Mouse (Mus musculus) midbrain, embryonic 11.5 days (tissue): Measurements from ENCODE around the gene Pibf1. TPM values are rescaled to one million over a fixed set of nuclear protein-coding genes. Genes with fewer than 3 reads are reported as not detected.

ENCODE experiments used
- ATAC-seq: fragments of 200-750 bp; cut with Nextera tagmentation; 2 replicates; pipeline ENCODE4 v1.8.0; 2017; ENCODE audit warnings: moderate TSS enrichment, moderate library complexity; ENCODE audit not compliant: low FRiP score
- DNase-seq: peaks from one replicate; pipeline ENCODE4 v3.0.0; 2015; ENCODE audit warnings: low spot score; ENCODE audit errors: missing footprints
- H3K27ac ChIP-seq: fragments of 300-500 bp; sonication (generic); 2 replicates; pipeline ENCODE4 v1.5.1; 2014; ENCODE audit warnings: low read depth, low read length
- H3K27me3 ChIP-seq: fragments of 300-500 bp; sonication (generic); 2 replicates; pipeline ENCODE4 v1.6.1; 2014; ENCODE audit warnings: mild to moderate bottlenecking, low read length, moderate library complexity, mixed read lengths; ENCODE audit not compliant: control insufficient read depth, insufficient read depth
- H3K36me3 ChIP-seq: fragments of 300-500 bp; sonication (generic); 2 replicates; pipeline ENCODE4 v1.6.1; 2014; ENCODE audit warnings: mild to moderate bottlenecking, low read length, moderate library complexity, mixed read lengths; ENCODE audit not compliant: control insufficient read depth, insufficient read depth
- H3K4me1 ChIP-seq: fragments of 300-500 bp; sonication (generic); 2 replicates; pipeline ENCODE4 v1.6.1; 2014; ENCODE audit warnings: low read length; ENCODE audit not compliant: control insufficient read depth, insufficient read depth
- H3K4me2 ChIP-seq: fragments of 300-500 bp; sonication (generic); 2 replicates; pipeline ENCODE4 v1.6.1; 2014; ENCODE audit warnings: mild to moderate bottlenecking, moderate library complexity
- H3K4me3 ChIP-seq: fragments of 300-500 bp; sonication (generic); 2 replicates; pipeline ENCODE4 v1.5.1; 2014; ENCODE audit warnings: low read depth, low read length
- H3K9ac ChIP-seq: fragments of 300-500 bp; sonication (generic); 2 replicates; pipeline ENCODE4 v1.6.1; 2014; ENCODE audit warnings: low read length
- H3K9me3 ChIP-seq: fragments of 300-500 bp; sonication (generic); 2 replicates; pipeline ENCODE4 v1.6.1; 2016; ENCODE audit warnings: low read length; ENCODE audit not compliant: control insufficient read depth
- WGBS: fragments of 180-500 bp; shearing (Covaris S2); extraction: QIAGEN DNeasy Blood & Tissue Kit; methylation state at CpG from one replicate; pipeline ENCODE4 v1.1.7; 2014; 5-methylcytosine and 5-hydroxymethylcytosine counted together
- polyA plus RNA-seq: library from polyadenylated mRNA; unstranded; fragments of >200 nt; fragmentation: Nextera tagmentation; extraction: Ambion mirVana; gene quantifications from 2 replicates; pipeline ENCODE4 v1.2.1, GENCODE M21; 2014

The Pibf1 gene
- polyA plus RNA-seq, 1 experiment from 2014 or later = 22.8 TPM

- ATAC-seq (no peak), DNase-seq (no peak)
- WGBS = 90% methylated on average over 2 of the region's 2 CpGs
Observed at GRCm38 (mm10) chr14:99129050-99129449, 29.8 kb downstream of the Pibf1 start.

GRCm38 (mm10) chr14:99134048-99134447, 34.8 kb downstream of the Pibf1 start:
- ATAC-seq (no peak), DNase-seq (no peak)
- Histone ChIP-seq H3K4me3 (no peak overlapping the region), H3K27me3 (no peaks in the 10 kb centered on the region), H3K9ac (no peak overlapping the region), H3K27ac (no peak overlapping the region), H3K9me3 (no peaks in the 10 kb centered on the region), H3K36me3 (no peaks in the 10 kb centered on the region), H3K4me1 (no peaks in the 10 kb centered on the region), H3K4me2 (no peak overlapping the region)
- WGBS = 97% methylated on average over 2 of the region's 2 CpGs

More at GRCm38 (mm10) chr14:99129050-99129449, 29.8 kb downstream of the Pibf1 start:
- Histone ChIP-seq H3K9me3 (no peaks in the 10 kb centered on the region), H3K9ac (no peak overlapping the region), H3K4me2 (no peak overlapping the region), H3K36me3 (no peaks in the 10 kb centered on the region), H3K4me3 (no peak overlapping the region), H3K27ac (no peak overlapping the region), H3K27me3 (no peaks in the 10 kb centered on the region), H3K4me1 (no peaks in the 10 kb centered on the region)

GRCm38 (mm10) chr14:99135761-99136160, 36.5 kb downstream of the Pibf1 start:
- Histone ChIP-seq H3K27me3 (no peaks in the 10 kb centered on the region), H3K4me3 (no peak overlapping the region), H3K4me2 (no peak overlapping the region), H3K27ac (no peak overlapping the region), H3K9ac (no peak overlapping the region), H3K4me1 (no peaks in the 10 kb centered on the region), H3K36me3 (no peaks in the 10 kb centered on the region), H3K9me3 (no peaks in the 10 kb centered on the region)
- ATAC-seq (no peak), DNase-seq (no peak)
- 94% methylated on average over 9 of the region's 9 CpGs for WGBS

- WGBS = 95% methylated on average over 16 of the region's 16 CpGs
Observed at GRCm38 (mm10) chr14:99136297-99136696, 37.1 kb downstream of the Pibf1 start.

GRCm38 (mm10) chr14:99140036-99140435, 40.8 kb downstream of the Pibf1 start:
- H3K9me3 ChIP-seq = no peaks in the 10 kb centered on the region
- no peak overlapping the region for H3K4me2 ChIP-seq
- H3K4me3 ChIP-seq = no peak overlapping the region
- DNase-seq = no peak
- 94% methylated on average over 2 of the region's 2 CpGs for WGBS
- no peaks in the 10 kb centered on the region for H3K27me3 ChIP-seq
- H3K4me1 ChIP-seq = no peaks in the 10 kb centered on the region
- H3K36me3 ChIP-seq = no peaks in the 10 kb centered on the region
- no peak overlapping the region for H3K27ac ChIP-seq
- ATAC-seq = no peak
- H3K9ac ChIP-seq = no peak overlapping the region

More at GRCm38 (mm10) chr14:99136297-99136696, 37.1 kb downstream of the Pibf1 start:
- Histone ChIP-seq H3K27ac (no peak overlapping the region), H3K4me3 (no peak overlapping the region), H3K9me3 (no peaks in the 10 kb centered on the region), H3K4me2 (no peak overlapping the region), H3K9ac (no peak overlapping the region), H3K36me3 (no peaks in the 10 kb centered on the region), H3K27me3 (no peaks in the 10 kb centered on the region), H3K4me1 (no peaks in the 10 kb centered on the region)
- DNase-seq (no peak), ATAC-seq (no peak)

- Histone ChIP-seq H3K27ac (no peak overlapping the region), H3K4me1 (no peaks in the 10 kb centered on the region), H3K4me3 (no peak overlapping the region), H3K27me3 (no peaks in the 10 kb centered on the region), H3K9me3 (no peaks in the 10 kb centered on the region), H3K36me3 (no peaks in the 10 kb centered on the region), H3K4me2 (no peak overlapping the region), H3K9ac (no peak overlapping the region)
- 23% methylated on average over 15 of the region's 15 CpGs for WGBS
- DNase-seq (peak; percentile 98), ATAC-seq (peak; percentile 91)
Observed at GRCm38 (mm10) chr14:99141786-99142633, 42.8 kb downstream of the Pibf1 start.

GRCm38 (mm10) chr14:99146841-99147240, 47.6 kb downstream of the Pibf1 start:
- Histone ChIP-seq H3K4me1 (no peaks in the 10 kb centered on the region), H3K9me3 (no peaks in the 10 kb centered on the region), H3K9ac (no peak overlapping the region), H3K27ac (no peak overlapping the region), H3K4me2 (no peak overlapping the region), H3K4me3 (no peak overlapping the region), H3K27me3 (no peaks in the 10 kb centered on the region), H3K36me3 (no peaks in the 10 kb centered on the region)
- ATAC-seq (no peak), DNase-seq (no peak)
- 64% methylated on average over 1 of the region's 1 CpGs for whole genome bisulfite sequencing

- DNase-seq (no peak), ATAC-seq (no peak)
- Histone ChIP-seq H3K9me3 (no peaks in the 10 kb centered on the region), H3K36me3 (no peaks in the 10 kb centered on the region), H3K9ac (no peak overlapping the region), H3K27ac (no peak overlapping the region), H3K4me2 (no peak overlapping the region), H3K4me1 (no peaks in the 10 kb centered on the region), H3K27me3 (no peaks in the 10 kb centered on the region), H3K4me3 (no peak overlapping the region)
- 93% methylated on average over 4 of the region's 4 CpGs for WGBS
Observed at GRCm38 (mm10) chr14:99152683-99153082, 53.5 kb downstream of the Pibf1 start.

GRCm38 (mm10) chr14:99159940-99160339, 60.7 kb downstream of the Pibf1 start:
- DNase-seq (peak; percentile 78), ATAC-seq (peak; percentile 75; the same call in 1 of the 2 replicates)
- no peaks in the 10 kb centered on the region for H3K36me3 ChIP-seq
- H3K27me3 ChIP-seq = no peaks in the 10 kb centered on the region
- H3K4me3 ChIP-seq = no peak overlapping the region
- no peak overlapping the region for H3K4me2 ChIP-seq
- H3K9ac ChIP-seq = no peak overlapping the region
- no peaks in the 10 kb centered on the region for H3K4me1 ChIP-seq
- no peak overlapping the region for H3K27ac ChIP-seq
- WGBS = 59% methylated on average over 6 of the region's 6 CpGs
- no peaks in the 10 kb centered on the region for H3K9me3 ChIP-seq
